Mouse (Mus musculus) bone marrow macrophage, adult 2 months (primary cell): ENCODE data around the gene Cbr2.

Experiments
- CTCF ChIP-seq: IDR thresholded peaks from 2 replicates; pipeline ENCODE4 v1.5.1; 2012; ENCODE audit warnings: low read depth, mild to moderate bottlenecking, low read length, moderate library complexity
- POLR2A ChIP-seq: IDR thresholded peaks from 2 replicates; pipeline ENCODE4 v1.6.1; 2012; ENCODE audit warnings: mild to moderate bottlenecking, low read depth, low read length, borderline replicate concordance

GRCm38 (mm10) chr11:120740981-120741380, 9.1 kb upstream of the Cbr2 start:
- TF ChIP-seq CTCF (no peak), POLR2A (no peak)
